Mouse (Mus musculus): ENCODE measurements around the gene Mettl24.

DNA sequence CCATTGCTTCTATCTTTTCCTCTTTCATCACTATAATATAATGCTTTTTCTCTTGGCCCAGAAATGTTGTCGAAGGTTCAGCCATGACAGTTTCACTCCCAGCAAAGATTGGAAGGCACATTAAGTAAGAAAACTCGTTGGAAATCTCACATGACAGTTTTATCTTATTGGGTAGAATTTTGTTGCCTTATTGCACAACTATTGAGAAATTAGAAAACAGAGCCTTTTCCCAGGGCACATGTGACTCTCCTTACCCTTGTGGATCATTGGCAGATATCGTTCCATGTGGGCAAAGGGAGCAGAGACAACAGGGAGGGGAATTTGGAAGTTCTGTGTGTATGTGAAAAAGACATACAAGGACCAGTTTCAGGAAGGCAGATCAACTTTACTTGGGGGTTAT, 107.3 kb downstream of the Mettl24 start:
- no peak for TF ChIP-seq GATA1 (IDR thresholded peaks at IDR 0.05; ENCODE audit: borderline replicate concordance, low read length)
- no peak for TF ChIP-seq FLI1 (IDR thresholded peaks at IDR 0.05; ENCODE audit: low read length)
